Mouse (Mus musculus) heart, embryonic 15.5 days (tissue): ENCODE results near the gene Gas7. TPM values are rescaled to one million over a fixed set of nuclear protein-coding genes. Genes with fewer than 3 reads are reported as not detected.

Experiments
- ATAC-seq: fragments of 200-750 bp; cut with Nextera tagmentation; replicated peaks from 2 replicates; pipeline ENCODE4 v1.8.0; 2017; ENCODE audit warnings: low read depth, moderate TSS enrichment; ENCODE audit not compliant: insufficient number of reproducible peaks, insufficient read depth, low FRiP score
- H3K27ac ChIP-seq: fragments of 300-500 bp; sonication (generic); 2 replicates; pipeline ENCODE4 v1.5.1; 2015; ENCODE audit warnings: mild to moderate bottlenecking, inconsistent platforms
- H3K27me3 ChIP-seq: fragments of 300-500 bp; sonication (generic); 2 replicates; pipeline ENCODE4 v1.6.1; 2015; ENCODE audit warnings: inconsistent platforms
- H3K36me3 ChIP-seq: fragments of 300-500 bp; sonication (generic); 2 replicates; pipeline ENCODE4 v1.6.1; 2015; ENCODE audit warnings: mild to moderate bottlenecking, inconsistent platforms
- H3K4me1 ChIP-seq: fragments of 300-500 bp; sonication (generic); replicated peaks from 2 replicates; pipeline ENCODE4 v1.6.1; 2015; ENCODE audit warnings: inconsistent platforms
- H3K4me2 ChIP-seq: fragments of 300-500 bp; sonication (generic); 2 replicates; pipeline ENCODE4 v1.6.1; 2015; ENCODE audit warnings: inconsistent platforms, mild to moderate bottlenecking, moderate library complexity
- H3K4me3 ChIP-seq: fragments of 300-500 bp; sonication (generic); 2 replicates; pipeline ENCODE4 v1.5.1; 2015; ENCODE audit warnings: mild to moderate bottlenecking, inconsistent platforms
- H3K9ac ChIP-seq: fragments of 300-500 bp; sonication (generic); 2 replicates; pipeline ENCODE4 v1.6.1; 2015; ENCODE audit warnings: mild to moderate bottlenecking, inconsistent platforms
- H3K9me3 ChIP-seq: fragments of 300-500 bp; sonication (generic); replicated peaks from 2 replicates; pipeline ENCODE4 v1.6.1; 2016; ENCODE audit warnings: inconsistent platforms
- WGBS: fragments of 180-500 bp; shearing (Covaris S2); methylation state at CpG from one replicate; pipeline ENCODE4 v1.1.7; 2015; ENCODE audit warnings: mixed read lengths; 5-methylcytosine and 5-hydroxymethylcytosine counted together
- polyA plus RNA-seq: library from polyadenylated mRNA; unstranded; fragments of >200 nt; fragmentation: Nextera tagmentation; extraction: Ambion mirVana; gene quantifications from 2 replicates; pipeline ENCODE4 v1.2.1, GENCODE M21; 2015

Gas7 gene
- polyA plus RNA-seq, 1 experiment from 2014 or later: 8.2 TPM

- Histone ChIP-seq H3K27me3 (no peaks in the 10 kb centered on the region), H3K4me1 (peaks cover 19% of the 10 kb centered on the region), H3K9me3 (no peaks in the 10 kb centered on the region), H3K9ac (no peak overlapping the region), H3K4me2 (no peak overlapping the region), H3K36me3 (no peaks in the 10 kb centered on the region), H3K27ac (no peak overlapping the region), H3K4me3 (no peak overlapping the region)
- 52% methylated on average over 12 of the region's 12 CpGs for WGBS
- no peak for ATAC-seq
Measured at GRCm38 (mm10) chr11:67675562-67676540, 220.6 kb downstream of the Gas7 start.

GRCm38 (mm10) chr11:67679300-67679699 is 224.1 kb downstream of the Gas7 start:
- Histone ChIP-seq H3K4me2 (no peak overlapping the region), H3K36me3 (no peaks in the 10 kb centered on the region), H3K4me1 (no peaks in the 10 kb centered on the region), H3K27me3 (no peaks in the 10 kb centered on the region), H3K27ac (no peak overlapping the region), H3K9ac (no peak overlapping the region), H3K4me3 (no peak overlapping the region), H3K9me3 (no peaks in the 10 kb centered on the region)
- WGBS: 55% methylated on average over 5 of the region's 5 CpGs
- no peak for ATAC-seq

- 77% methylated on average over 2 of the region's 2 CpGs for WGBS
- no peak overlapping the region for H3K27ac ChIP-seq
- H3K4me1 ChIP-seq: no peaks in the 10 kb centered on the region
- no peak overlapping the region for H3K9ac ChIP-seq
- no peaks in the 10 kb centered on the region for H3K9me3 ChIP-seq
- no peak for ATAC-seq
- H3K36me3 ChIP-seq: no peaks in the 10 kb centered on the region
- no peak overlapping the region for H3K4me2 ChIP-seq
- H3K27me3 ChIP-seq: no peaks in the 10 kb centered on the region
- H3K4me3 ChIP-seq: no peak overlapping the region
Measured at GRCm38 (mm10) chr11:67679930-67680329, 224.7 kb downstream of the Gas7 start.

- Histone ChIP-seq H3K4me3 (no peak overlapping the region), H3K36me3 (no peaks in the 10 kb centered on the region), H3K4me1 (no peaks in the 10 kb centered on the region), H3K9me3 (no peaks in the 10 kb centered on the region), H3K9ac (no peak overlapping the region), H3K4me2 (no peak overlapping the region), H3K27me3 (no peaks in the 10 kb centered on the region), H3K27ac (no peak overlapping the region)
- ATAC-seq: no peak
- WGBS: 77% methylated on average over 3 of the region's 3 CpGs
Measured at GRCm38 (mm10) chr11:67681871-67682270, 226.6 kb downstream of the Gas7 start.

- H3K36me3 ChIP-seq: no peaks in the 10 kb centered on the region
- ATAC-seq: no peak
- no peak overlapping the region for H3K27ac ChIP-seq
- no peaks in the 10 kb centered on the region for H3K4me1 ChIP-seq
- H3K4me3 ChIP-seq: no peak overlapping the region
- H3K4me2 ChIP-seq: no peak overlapping the region
- no peaks in the 10 kb centered on the region for H3K9me3 ChIP-seq
- H3K27me3 ChIP-seq: no peaks in the 10 kb centered on the region
- no peak overlapping the region for H3K9ac ChIP-seq
- 75% methylated on average over 2 of the region's 2 CpGs for WGBS
Measured at GRCm38 (mm10) chr11:67686109-67686508, 230.9 kb downstream of the Gas7 start.

GRCm38 (mm10) chr11:67694703-67695376 is 239.6 kb downstream of the Gas7 start, which contains the start of gene Rcvrn:
Gene Rcvrn (plus strand): TSS chr11:67695326.
- WGBS: 60% methylated on average over 7 of the region's 7 CpGs
- Histone ChIP-seq H3K36me3 (no peaks in the 10 kb centered on the region), H3K4me3 (no peak within 1 kb of the TSS), H3K9me3 (no peaks in the 10 kb centered on the region), H3K9ac (no peak within 1 kb of the TSS), H3K27me3 (no peaks in the 10 kb centered on the region), H3K4me1 (no peaks in the 10 kb centered on the region), H3K4me2 (no peak within 1 kb of the TSS), H3K27ac (no peak within 1 kb of the TSS)
- ATAC-seq: no peak

- H3K27ac ChIP-seq: no peak overlapping the region
- no peaks in the 10 kb centered on the region for H3K9me3 ChIP-seq
- H3K4me1 ChIP-seq: no peaks in the 10 kb centered on the region
- ATAC-seq: no peak
- WGBS: 77% methylated on average over 4 of the region's 4 CpGs
- no peaks in the 10 kb centered on the region for H3K27me3 ChIP-seq
- H3K4me2 ChIP-seq: no peak overlapping the region
- no peaks in the 10 kb centered on the region for H3K36me3 ChIP-seq
- no peak overlapping the region for H3K4me3 ChIP-seq
- no peak overlapping the region for H3K9ac ChIP-seq
Measured at GRCm38 (mm10) chr11:67712976-67713375, 257.7 kb downstream of the Gas7 start.

GRCm38 (mm10) chr11:67715382-67715781 is 260.1 kb downstream of the Gas7 start:
- ATAC-seq: no peak
- H3K4me1 ChIP-seq: no peaks in the 10 kb centered on the region
- H3K9me3 ChIP-seq: no peaks in the 10 kb centered on the region
- no peak overlapping the region for H3K27ac ChIP-seq
- H3K4me2 ChIP-seq: no peak overlapping the region
- H3K4me3 ChIP-seq: no peak overlapping the region
- H3K27me3 ChIP-seq: no peaks in the 10 kb centered on the region
- 77% methylated on average over 4 of the region's 4 CpGs for WGBS
- H3K36me3 ChIP-seq: no peaks in the 10 kb centered on the region
- H3K9ac ChIP-seq: no peak overlapping the region

GRCm38 (mm10) chr11:67721485-67721884 is 266.2 kb downstream of the Gas7 start:
- H3K4me3 ChIP-seq: no peak overlapping the region
- 59% methylated on average over 5 of the region's 5 CpGs for WGBS
- H3K27me3 ChIP-seq: no peaks in the 10 kb centered on the region
- no peaks in the 10 kb centered on the region for H3K9me3 ChIP-seq
- peaks cover 8% of the 10 kb centered on the region for H3K4me1 ChIP-seq
- H3K36me3 ChIP-seq: no peaks in the 10 kb centered on the region
- H3K9ac ChIP-seq: no peak overlapping the region
- no peak overlapping the region for H3K4me2 ChIP-seq
- peak overlapping the region; percentile 7; the same call in 1 of the 2 replicates for H3K27ac ChIP-seq
- peak; percentile 62; the same call in 1 of the 2 replicates for ATAC-seq

- Histone ChIP-seq H3K4me1 (peaks cover 16% of the 10 kb centered on the region), H3K9me3 (no peaks in the 10 kb centered on the region), H3K4me2 (no peak overlapping the region), H3K27me3 (no peaks in the 10 kb centered on the region), H3K36me3 (no peaks in the 10 kb centered on the region), H3K4me3 (no peak overlapping the region), H3K27ac (no peak overlapping the region), H3K9ac (no peak overlapping the region)
- ATAC-seq: no peak
- 66% methylated on average over 7 of the region's 7 CpGs for WGBS
Measured at GRCm38 (mm10) chr11:67722399-67723156, 267.3 kb downstream of the Gas7 start.
